Mouse (Mus musculus) liver, embryonic 16.5 days (tissue): ENCODE data around the gene Cpt1c. TPM values are rescaled to one million over a fixed set of nuclear protein-coding genes. Genes with fewer than 3 reads are reported as not detected.

Source experiments
- microRNA-seq: library from miRNA; unstranded; fragments of <30 nt; microRNA quantifications from one replicate; pipeline ENCODE4, GENCODE M21; 2016
- polyA plus RNA-seq: library from polyadenylated mRNA; unstranded; fragments of >200 nt; fragmentation: Nextera tagmentation; extraction: Ambion mirVana; gene quantifications from 2 replicates; pipeline ENCODE4 v1.2.1, GENCODE M21; 2015

Gene Cpt1c
- polyA plus RNA-seq, 1 experiment from 2014 or later: 1.8 TPM

Small RNA genes lying within 50 kb of the gene (microRNA-seq; reads per million reads assigned to microRNA genes)
- gene Mir7054: 0.74 reads per million

Other genes starting within 250 kb of the Cpt1c start
- 25.8 and 29.2 TPM in 2 replicates for gene Vrk3, start 226.4 kb downstream of the Cpt1c start, polyA plus RNA-seq
- gene Zfp473, start 223.8 kb downstream of the Cpt1c start, polyA plus RNA-seq: 1.1 and 1.2 TPM in 2 replicates
- gene Nup62, start 158.8 kb downstream of the Cpt1c start, polyA plus RNA-seq: 43.4 and 44.7 TPM in 2 replicates
- gene Il4i1, start 158.5 kb downstream of the Cpt1c start, polyA plus RNA-seq: 0.34 and 0.76 TPM in 2 replicates
- 7.3 and 9.7 TPM in 2 replicates for gene Atf5, start 158.2 kb downstream of the Cpt1c start, polyA plus RNA-seq
- gene Akt1s1, start 125.9 kb downstream of the Cpt1c start, polyA plus RNA-seq: 25.6 and 29.1 TPM in 2 replicates
- gene Tbc1d17, start 125.8 kb downstream of the Cpt1c start, polyA plus RNA-seq: 32.7 and 33.7 TPM in 2 replicates
- gene Pnkp, start 117.7 kb downstream of the Cpt1c start, polyA plus RNA-seq: 23.4 and 24.3 TPM in 2 replicates
- 34.8 and 43.4 TPM in 2 replicates for gene Ptov1, start 105.1 kb downstream of the Cpt1c start, polyA plus RNA-seq
- gene Med25, start 82.1 kb downstream of the Cpt1c start, polyA plus RNA-seq: 44.7 and 53.0 TPM in 2 replicates
- gene Fuz, start 78.8 kb downstream of the Cpt1c start, polyA plus RNA-seq: 5.9 and 6.6 TPM in 2 replicates
- gene Ap2a1, start 45.4 kb downstream of the Cpt1c start, polyA plus RNA-seq: 63.3 and 63.7 TPM in 2 replicates
- 0.12 TPM in 1 of 2 replicates, not detected in the other for gene Tsks, start 31.6 kb downstream of the Cpt1c start, polyA plus RNA-seq
- gene Prmt1, start 11.7 kb upstream of the Cpt1c start, polyA plus RNA-seq: 95.6 and 98.6 TPM in 2 replicates
- 39.8 and 43.2 TPM in 2 replicates for gene Irf3, start 22.8 kb upstream of the Cpt1c start, polyA plus RNA-seq
- gene Bcl2l12, start 23.9 kb upstream of the Cpt1c start, polyA plus RNA-seq: 11.0 and 12.2 TPM in 2 replicates
- 9.8 and 9.9 TPM in 2 replicates for gene Scaf1, start 41.5 kb upstream of the Cpt1c start, polyA plus RNA-seq
- 20.9 and 23.2 TPM in 2 replicates for gene Rras, start 43.1 kb upstream of the Cpt1c start, polyA plus RNA-seq
- gene Prr12, start 78.0 kb upstream of the Cpt1c start, polyA plus RNA-seq: 1.9 and 2.0 TPM in 2 replicates
- gene Nosip, start 87.6 kb upstream of the Cpt1c start, polyA plus RNA-seq: 23.4 and 23.8 TPM in 2 replicates
- 9.7 and 10.5 TPM in 2 replicates for gene Prrg2, start 87.8 kb upstream of the Cpt1c start, polyA plus RNA-seq
- 20.1 and 22.7 TPM in 2 replicates for gene Rcn3, start 117.4 kb upstream of the Cpt1c start, polyA plus RNA-seq
- 50.6 and 56.1 TPM in 2 replicates for gene Fcgrt, start 129.0 kb upstream of the Cpt1c start, polyA plus RNA-seq
- 646 and 744 TPM in 2 replicates for gene Rps11, start 149.6 kb upstream of the Cpt1c start, polyA plus RNA-seq
- 558 and 645 TPM in 2 replicates for gene Rpl13a, start 153.9 kb upstream of the Cpt1c start, polyA plus RNA-seq
- gene Gm45713, start 161.4 kb upstream of the Cpt1c start, polyA plus RNA-seq: 0.12 TPM in 1 of 2 replicates, not detected in the other
- 3.0 and 3.1 TPM in 2 replicates for gene Flt3l, start 161.6 kb upstream of the Cpt1c start, polyA plus RNA-seq
- 42.3 and 42.8 TPM in 2 replicates for gene Pih1d1, start 179.5 kb upstream of the Cpt1c start, polyA plus RNA-seq
- gene Aldh16a1, start 179.7 kb upstream of the Cpt1c start, polyA plus RNA-seq: 30.0 and 30.3 TPM in 2 replicates
- not detected in 2 replicates for gene Slc17a7, start 189.1 kb upstream of the Cpt1c start, polyA plus RNA-seq
- gene Gfy, start 204.7 kb upstream of the Cpt1c start, polyA plus RNA-seq: not detected in 2 replicates
- not detected in 2 replicates for gene Pth2, start 206.1 kb upstream of the Cpt1c start, polyA plus RNA-seq
- gene Ccdc155, start 230.0 kb upstream of the Cpt1c start, polyA plus RNA-seq: 0.05 TPM in 1 of 2 replicates, not detected in the other
- gene Dkkl1, start 237.3 kb upstream of the Cpt1c start, polyA plus RNA-seq: 1.5 and 2.2 TPM in 2 replicates
- gene Tead2, start 240.9 kb upstream of the Cpt1c start, polyA plus RNA-seq: 5.0 and 6.5 TPM in 2 replicates